Mouse (Mus musculus) cerebellum, postnatal 25 days (tissue): Measurements from ENCODE around the gene Med12l.

ENCODE experiments used
- DNase-seq, 2 experiments: peaks; one replicate each; pipeline ENCODE4 v3.0.0; 2021; ENCODE audit warnings: mixed read lengths in 2 of 2

Med12l gene

GRCm38 (mm10) chr3:59005271-59005995 is at the start of gene Med12l:
Med12l (plus strand) TSS chr3:59005825.
- peak; percentile 93 for DNase-seq

DNA sequence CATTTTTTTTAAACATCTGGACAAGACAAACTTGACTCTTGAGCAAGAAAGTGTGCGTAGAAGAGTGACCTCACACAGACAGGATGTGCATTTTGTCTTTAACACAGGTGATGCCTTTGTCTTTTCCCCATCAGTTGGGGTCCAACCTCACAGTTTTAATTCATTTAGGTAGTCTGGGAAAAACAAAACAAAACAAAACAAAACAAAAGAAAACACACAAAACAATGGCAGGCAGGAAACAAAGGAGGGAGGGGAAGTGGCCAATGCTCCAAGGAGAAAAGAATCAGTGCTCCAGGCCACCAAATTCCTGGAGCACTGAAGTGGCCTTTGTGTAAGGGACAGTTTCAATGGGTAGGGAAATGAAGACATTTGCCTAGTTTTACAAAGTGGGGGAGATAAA is 44.5 kb upstream of the Med12l start:
- DNase-seq = no peak

- no peak for DNase-seq
These were observed 28.2 kb upstream of the Med12l start for GRCm38 (mm10) chr3:58977413-58977812.

DNA sequence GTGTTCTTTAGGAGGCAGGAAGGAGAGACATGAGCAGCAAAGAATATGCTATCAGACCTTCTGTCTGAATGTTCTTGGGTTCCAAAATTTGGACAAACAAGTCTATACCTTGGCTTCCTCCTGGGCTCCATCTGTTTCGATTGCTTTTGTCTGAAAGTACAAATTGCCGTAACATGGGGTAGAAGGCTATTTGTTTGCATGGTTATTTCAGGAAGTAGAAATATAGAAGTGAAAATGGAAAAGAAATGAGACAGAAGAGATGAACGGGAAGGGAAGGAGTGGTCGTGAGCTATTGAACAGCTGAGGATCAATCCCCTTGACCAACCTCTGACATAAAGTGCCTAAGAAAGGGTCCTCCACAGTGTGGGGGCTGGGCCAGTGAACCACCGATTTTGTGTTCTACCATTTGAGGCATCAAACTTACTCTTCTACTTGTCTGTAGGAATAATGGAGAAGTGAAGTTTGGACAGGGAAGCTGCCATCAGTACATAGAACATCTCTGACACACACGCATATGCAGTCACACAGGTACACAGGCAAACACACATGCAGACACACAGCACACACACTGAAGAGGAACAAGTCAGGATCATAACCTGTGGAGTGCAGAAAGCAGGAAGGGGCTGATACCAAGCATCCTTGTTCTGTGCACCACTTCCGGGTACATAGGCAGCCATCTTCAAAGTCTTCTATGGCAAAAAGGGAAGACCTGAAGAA is 27.6 kb upstream of the Med12l start:
- DNase-seq = no peak

GRCm38 (mm10) chr3:58980579-58980978 is 25.0 kb upstream of the Med12l start:
- DNase-seq = no peak

- DNase-seq = peak; percentile 64 to 81
These were observed 22.5 kb upstream of the Med12l start for GRCm38 (mm10) chr3:58982896-58983837.

DNA sequence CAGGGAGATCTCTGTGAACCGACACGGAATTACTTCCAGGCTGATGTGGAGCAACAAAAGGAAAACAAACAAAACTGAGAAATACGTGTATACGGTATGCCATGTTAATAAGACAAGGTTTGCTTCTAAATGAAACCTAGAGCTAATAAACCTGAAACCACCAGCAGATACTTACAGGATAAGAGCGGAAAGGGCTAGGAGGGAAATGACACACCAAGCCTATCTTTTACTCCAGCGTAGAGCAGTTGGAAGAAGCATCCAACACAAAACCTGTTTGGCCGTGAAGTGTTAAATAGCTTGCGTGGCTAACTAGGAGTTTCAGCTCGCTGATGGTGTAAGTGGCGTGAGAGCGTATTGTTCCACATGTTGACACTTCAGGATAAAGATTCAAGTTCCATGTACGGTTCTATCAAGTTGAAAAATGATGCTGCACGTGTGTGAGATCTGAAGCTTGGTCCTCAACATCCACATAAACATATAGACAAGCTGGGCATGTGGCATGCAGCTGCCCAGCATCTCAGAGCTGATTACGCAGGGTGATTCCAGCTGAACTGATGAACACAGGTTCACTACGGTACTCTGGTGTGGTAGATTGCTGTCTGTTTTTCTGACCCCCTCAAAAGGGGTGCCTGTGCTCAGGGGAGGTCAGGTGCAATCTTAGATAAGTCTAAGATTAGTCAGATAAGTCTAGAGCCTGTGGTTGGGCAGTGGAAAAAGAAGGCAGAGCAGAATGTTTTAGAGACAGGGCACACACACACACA is 21.6 kb upstream of the Med12l start:
- no peak for DNase-seq

DNA sequence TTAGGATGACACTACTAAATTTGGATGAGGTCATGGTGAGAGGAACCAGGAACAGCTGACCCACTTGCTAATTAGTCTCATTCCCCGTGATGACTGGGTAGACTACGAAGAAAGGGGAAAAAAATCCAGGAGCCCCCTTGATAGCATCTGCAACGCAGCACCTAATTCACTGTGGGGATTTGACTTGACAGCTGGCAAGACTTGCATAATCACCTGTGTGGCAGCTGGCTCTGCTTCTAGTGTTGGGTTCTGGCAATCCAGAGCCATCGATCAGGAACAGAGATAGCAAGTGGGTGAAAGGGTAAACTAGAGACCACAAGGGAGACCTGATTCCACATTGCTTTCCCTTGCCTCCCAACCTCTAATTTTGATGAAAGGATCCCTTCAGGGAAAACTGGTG is 19.8 kb upstream of the Med12l start:
- DNase-seq = no peak

- DNase-seq = no peak
These were observed 16.3 kb upstream of the Med12l start for GRCm38 (mm10) chr3:58989374-58989773.

GRCm38 (mm10) chr3:58990556-58990955 is 15.1 kb upstream of the Med12l start:
- DNase-seq = no peak

DNA sequence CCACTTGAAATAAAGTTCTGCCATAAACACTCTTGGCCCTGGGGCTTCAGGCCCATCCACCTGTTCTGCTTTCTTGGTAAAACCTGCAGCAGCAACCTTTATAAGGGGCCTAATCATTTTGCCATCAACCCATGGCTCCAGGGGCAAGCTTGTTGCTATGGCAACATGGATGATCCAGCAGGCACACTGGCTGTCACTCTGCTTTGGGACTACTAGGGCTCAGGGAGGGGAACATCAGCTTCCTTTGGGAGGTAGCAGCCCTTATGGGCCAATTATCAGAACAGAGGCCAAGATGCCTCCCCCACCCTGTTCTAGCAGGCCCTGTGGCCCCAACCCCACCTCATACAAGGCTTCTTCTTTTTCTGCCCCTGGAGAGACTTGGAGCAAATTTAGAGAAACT is 13.5 kb upstream of the Med12l start:
- no peak for DNase-seq

DNA sequence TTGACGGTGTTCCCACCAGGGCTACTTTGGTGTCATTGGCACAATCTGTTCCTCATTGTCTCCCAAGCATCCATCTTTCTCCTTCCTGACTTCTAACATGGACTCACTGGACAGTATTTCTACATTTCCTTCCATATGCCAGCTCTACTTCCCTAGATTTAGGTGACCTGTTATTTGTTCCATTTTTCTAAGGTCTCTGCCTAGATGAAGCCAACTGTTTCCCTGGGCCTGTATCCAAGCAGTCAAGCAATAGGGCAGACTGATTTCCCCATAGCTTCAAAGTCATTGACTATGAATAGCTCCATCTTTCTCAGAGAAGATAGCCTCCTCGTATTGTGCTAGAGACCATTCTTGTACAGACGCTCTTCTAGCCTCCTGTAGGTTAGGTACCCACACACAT is 12.0 kb upstream of the Med12l start:
- peak in 1 of 2 experiments; percentile 44 for DNase-seq

DNA sequence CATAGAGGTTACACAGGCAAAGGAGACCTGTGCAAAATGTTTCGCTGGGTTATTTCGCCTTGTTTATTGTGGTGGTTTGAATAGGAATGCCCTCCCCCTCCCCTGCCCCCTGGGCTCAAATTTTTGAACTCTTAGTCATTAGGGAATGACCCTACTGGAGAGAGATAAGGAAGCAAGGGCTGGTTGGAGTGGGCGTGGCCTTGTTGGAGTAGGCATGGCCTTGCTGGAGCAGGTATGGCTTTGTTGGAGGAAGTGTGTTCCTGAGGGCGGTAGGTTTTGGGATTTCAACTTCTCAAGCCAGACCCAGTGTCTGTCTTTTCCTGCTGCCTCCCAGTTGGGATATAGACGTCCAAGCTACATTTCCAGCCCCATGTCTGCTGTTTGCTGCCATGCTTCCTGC is 1.9 kb upstream of the Med12l start:
- DNase-seq = no peak

- peak; percentile 75 to 79 for DNase-seq
These were observed 538 bp downstream of the Med12l start for GRCm38 (mm10) chr3:59005996-59006730.

DNA sequence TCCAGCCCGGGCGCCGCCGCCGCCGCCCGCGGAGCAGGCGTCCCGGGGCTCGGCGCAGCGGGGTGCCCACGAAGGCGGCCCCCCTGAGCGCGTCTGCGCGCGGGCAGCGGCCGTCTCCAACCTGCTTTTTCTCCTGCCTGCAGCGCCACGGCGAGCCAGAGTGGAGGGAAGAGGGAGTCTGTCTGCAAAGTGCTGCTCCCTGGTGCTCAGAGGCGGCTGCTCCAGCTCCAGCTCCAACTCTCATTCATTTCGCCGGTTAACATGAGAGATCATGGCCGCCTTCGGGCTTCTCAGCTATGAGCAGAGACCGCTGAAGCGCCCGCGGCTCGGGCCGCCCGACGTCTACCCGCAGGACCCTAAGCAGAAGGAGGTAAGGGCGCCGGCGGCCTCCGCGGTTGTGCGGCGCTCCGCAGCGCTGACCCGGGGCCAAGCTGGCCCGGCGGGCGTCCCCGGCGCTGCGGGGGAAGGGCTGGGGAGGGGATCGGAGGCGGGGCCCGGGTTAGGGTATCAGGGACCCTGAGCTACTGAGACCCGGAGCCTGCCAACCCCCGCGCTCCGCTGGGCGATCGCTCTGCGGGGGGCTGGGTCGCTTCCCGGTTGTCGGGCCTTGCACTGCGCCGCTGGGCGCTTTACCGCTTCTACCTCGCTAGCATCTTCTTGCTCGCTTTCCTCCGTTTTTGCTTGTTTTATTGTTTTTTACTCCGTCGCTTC is 1.3 kb downstream of the Med12l start:
- DNase-seq = peak; percentile 77 to 84

DNA sequence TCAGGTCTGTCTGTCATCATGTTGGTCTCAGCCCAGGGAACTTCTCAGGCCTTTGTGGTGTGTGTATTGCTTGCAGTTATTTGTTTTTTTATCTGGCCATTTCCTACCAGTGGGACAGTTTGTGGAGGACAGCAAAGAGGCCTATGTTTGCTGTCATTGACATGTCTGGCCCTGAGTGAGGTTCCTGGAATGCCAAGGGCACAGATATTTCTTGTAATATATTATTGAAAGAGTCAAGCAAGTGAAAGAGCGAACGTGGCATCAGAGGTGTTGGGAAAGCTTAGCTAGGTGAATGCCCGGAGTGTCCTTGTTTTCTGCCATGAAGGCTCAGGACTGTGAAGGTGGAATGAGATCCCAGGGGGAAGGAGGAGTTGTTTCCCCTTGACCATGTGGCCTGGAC is 4.7 kb downstream of the Med12l start:
- DNase-seq = no peak

DNA sequence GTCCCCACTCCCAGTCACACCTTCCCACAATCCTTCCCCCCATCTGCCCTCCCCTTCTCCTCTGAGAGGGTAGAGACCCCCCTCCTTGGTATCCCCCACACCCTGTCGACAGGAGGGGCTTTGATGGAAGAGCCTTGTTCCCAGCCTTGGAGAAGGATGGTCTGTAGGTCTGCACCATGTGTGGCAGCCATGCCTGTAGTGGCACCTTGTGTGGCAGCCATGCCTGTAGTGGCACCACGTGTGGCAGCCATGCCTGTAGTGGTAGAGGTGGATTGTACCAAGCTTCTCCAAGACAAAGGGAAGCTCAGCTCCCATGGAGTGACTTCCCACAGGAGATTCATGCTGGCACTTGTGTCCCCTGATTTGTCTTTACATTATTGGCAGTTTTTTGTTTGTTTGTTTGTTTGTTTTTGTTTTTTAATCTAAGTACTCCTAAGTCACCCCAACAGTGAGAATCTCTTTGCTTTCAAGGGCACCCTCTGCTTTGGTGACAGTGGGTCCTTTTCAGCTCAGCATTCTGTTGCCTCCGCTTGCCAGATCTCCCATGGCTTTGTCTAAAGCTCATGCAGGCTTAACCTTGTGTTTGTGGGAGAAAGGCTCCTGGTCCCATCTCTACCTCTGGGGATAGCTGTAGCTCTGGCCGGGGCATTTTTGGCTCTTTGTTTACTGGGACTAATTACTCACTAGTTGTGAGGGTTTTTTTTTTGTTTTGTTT is 10.2 kb downstream of the Med12l start:
- peak; percentile 43 to 49 for DNase-seq

GRCm38 (mm10) chr3:59016501-59016900 is 10.9 kb downstream of the Med12l start:
- DNase-seq = peak in 1 of 2 experiments; percentile 42

- DNase-seq = peak; percentile 63 to 76
These were observed 15.6 kb downstream of the Med12l start for GRCm38 (mm10) chr3:59021236-59021635.

DNA sequence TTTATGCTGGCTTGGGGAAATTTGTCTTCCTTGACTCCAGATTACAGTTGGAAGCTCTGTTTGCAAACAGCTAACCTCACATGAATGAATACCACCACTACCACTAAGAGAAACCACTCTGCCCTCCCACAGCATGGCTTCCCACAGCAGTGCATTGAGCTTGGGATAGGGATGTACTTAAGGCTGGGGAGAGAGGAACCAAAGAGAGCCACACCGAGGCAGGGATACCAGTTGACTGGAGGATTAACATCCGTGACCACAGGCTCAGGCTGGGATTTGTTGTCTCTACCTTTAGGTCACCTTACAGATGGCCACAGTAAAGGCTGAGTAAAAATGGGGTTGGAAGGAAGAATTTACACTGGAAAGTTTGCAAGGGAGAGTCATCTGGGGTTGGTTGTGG is 16.6 kb downstream of the Med12l start:
- no peak for DNase-seq
